Mouse (Mus musculus) embryonic fibroblast, embryonic 13.5 days (primary cell): ENCODE data around the gene Ywhag. TPM values are rescaled to one million over a fixed set of nuclear protein-coding genes. Genes with fewer than 3 reads are reported as not detected.

ENCODE experiments used
- H3K27ac ChIP-seq: 2 replicates; pipeline ENCODE4 v1.5.1; 2012; ENCODE audit warnings: low read length, control low read depth, inconsistent platforms; ENCODE audit not compliant: insufficient read depth
- H3K4me1 ChIP-seq: 2 replicates; pipeline ENCODE4 v1.6.1; 2011; ENCODE audit warnings: low read length; ENCODE audit not compliant: control insufficient read depth, insufficient read depth
- H3K4me3 ChIP-seq: 2 replicates; pipeline ENCODE4 v1.5.1; 2011; ENCODE audit warnings: mild to moderate bottlenecking, control low read depth, low read length; ENCODE audit not compliant: insufficient read depth
- CTCF ChIP-seq: IDR thresholded peaks from 2 replicates; pipeline ENCODE4 v1.5.1; 2011; ENCODE audit warnings: mild to moderate bottlenecking, control low read depth, low read length, moderate library complexity, borderline replicate concordance; ENCODE audit not compliant: insufficient read depth
- POLR2A ChIP-seq: IDR thresholded peaks from 2 replicates; pipeline ENCODE4 v1.6.1; 2011; ENCODE audit warnings: low read depth, mild to moderate bottlenecking, control low read depth, low read length, moderate library complexity
- polyA plus RNA-seq: library from polyadenylated mRNA; stranded (reverse); fragments of >200 nt; gene quantifications from 2 replicates; pipeline ENCODE4 v1.2.4, GENCODE M21; 2011; ENCODE audit warnings: low read depth; ENCODE audit not compliant: missing spikeins, insufficient read length

Gene Ywhag
- polyA plus RNA-seq, result 255 and 333 TPM in 2 replicates

- Histone ChIP-seq H3K4me1 (peaks cover 4% of the 10 kb centered on the region; the same call in 1 of the 2 replicates), H3K4me3 (peak within 1 kb of the TSS; percentile 96), H3K27ac (peak within 1 kb of the TSS; percentile 94)
- peak; percentile 8; the same call in 1 of the 2 replicates for TF ChIP-seq CTCF
- TF ChIP-seq POLR2A, result peak; percentile 99
Measured at GRCm38 (mm10) chr5:135934481-135935175, at the start of gene Ywhag. Ywhag (minus strand) TSS chr5:135934616.

GRCm38 (mm10) chr5:135982398-135982797 lies 48.0 kb upstream of the Ywhag start:
- no peaks in the 10 kb centered on the region for H3K4me1 ChIP-seq
- no peak overlapping the region for H3K27ac ChIP-seq
- TF ChIP-seq CTCF (peak; percentile 95), POLR2A (no peak)
- H3K4me3 ChIP-seq, result no peak overlapping the region

- Histone ChIP-seq H3K4me3 (no peak within 1 kb of the TSS), H3K27ac (no peak within 1 kb of the TSS), H3K4me1 (no peaks in the 10 kb centered on the region; the same call in 1 of the 2 replicates)
- no peak for TF ChIP-seq CTCF
- TF ChIP-seq POLR2A, result no peak
Measured at GRCm38 (mm10) chr5:135979904-135980303, 45.5 kb upstream of the Ywhag start, which contains the start of gene Zp3. Zp3 (plus strand) TSS chr5:135980099.

- no peak overlapping the region for H3K4me3 ChIP-seq
- no peaks in the 10 kb centered on the region; the same call in 1 of the 2 replicates for H3K4me1 ChIP-seq
- H3K27ac ChIP-seq, result no peak overlapping the region
- TF ChIP-seq POLR2A (no peak), CTCF (no peak)
Measured at GRCm38 (mm10) chr5:135979381-135979780, 45.0 kb upstream of the Ywhag start.

GRCm38 (mm10) chr5:135975893-135976668 lies 41.7 kb upstream of the Ywhag start:
- no peak for TF ChIP-seq CTCF
- TF ChIP-seq POLR2A, result no peak
- Histone ChIP-seq H3K4me1 (no peaks in the 10 kb centered on the region; the same call in 1 of the 2 replicates), H3K27ac (0 out of 2 replicates have a peak overlapping the region, but pooled peaks have one; percentile 28), H3K4me3 (no peak overlapping the region)

- Histone ChIP-seq H3K27ac (no peak within 1 kb of the TSS), H3K4me3 (no peak within 1 kb of the TSS), H3K4me1 (no peaks in the 10 kb centered on the region; the same call in 1 of the 2 replicates)
- TF ChIP-seq CTCF, result no peak
- TF ChIP-seq POLR2A, result no peak
Measured at GRCm38 (mm10) chr5:135974365-135974764, 39.9 kb upstream of the Ywhag start, which contains the start of gene Ssc4d. Ssc4d (minus strand) TSS chr5:135974531.

- no peak for TF ChIP-seq CTCF
- TF ChIP-seq POLR2A, result no peak
- H3K27ac ChIP-seq, result no peak overlapping the region
- no peak overlapping the region for H3K4me3 ChIP-seq
- H3K4me1 ChIP-seq, result no peaks in the 10 kb centered on the region; the same call in 1 of the 2 replicates
Measured at GRCm38 (mm10) chr5:135971876-135972275, 37.5 kb upstream of the Ywhag start.

- Histone ChIP-seq H3K4me3 (no peak overlapping the region), H3K27ac (no peak overlapping the region), H3K4me1 (no peaks in the 10 kb centered on the region)
- TF ChIP-seq POLR2A, result no peak
- no peak for TF ChIP-seq CTCF
Measured at GRCm38 (mm10) chr5:135970247-135970646, 35.8 kb upstream of the Ywhag start.

GRCm38 (mm10) chr5:135968781-135969180 lies 34.4 kb upstream of the Ywhag start:
- Histone ChIP-seq H3K4me3 (no peak overlapping the region), H3K27ac (no peak overlapping the region), H3K4me1 (no peaks in the 10 kb centered on the region)
- TF ChIP-seq POLR2A (no peak), CTCF (no peak)
